Mouse (Mus musculus) spleen, adult 2 months (tissue): ENCODE measurements around the gene Tmem53. TPM values are rescaled to one million over a fixed set of nuclear protein-coding genes. Genes with fewer than 3 reads are reported as not detected.

ENCODE experiments used
- DNase-seq, 2 experiments: peaks; one replicate each; pipeline versions ENCODE4 v3.0.0 to v3.0.0-alpha.2; 2012 to 2021; ENCODE audit warnings: low spot score in 2 of 2, low read depth in 1 of 2
- H3K27ac ChIP-seq: fragments of 200-500 bp; 2 replicates; pipeline ENCODE4 v1.5.1; 2012; ENCODE audit warnings: low read length, inconsistent platforms; ENCODE audit not compliant: insufficient read depth
- H3K27me3 ChIP-seq: fragments of 200-500 bp; 2 replicates; pipeline ENCODE4 v1.6.1; 2012; ENCODE audit warnings: mild to moderate bottlenecking, moderate library complexity, low read length, inconsistent platforms; ENCODE audit not compliant: control insufficient read depth, insufficient read depth
- H3K36me3 ChIP-seq: fragments of 200-500 bp; 2 replicates; pipeline ENCODE4 v1.6.1; 2012; ENCODE audit warnings: mild to moderate bottlenecking, low read length, inconsistent platforms; ENCODE audit not compliant: control insufficient read depth, insufficient read depth
- H3K4me1 ChIP-seq: fragments of 200-500 bp; 2 replicates; pipeline ENCODE4 v1.6.1; 2011; ENCODE audit warnings: inconsistent platforms; ENCODE audit not compliant: control insufficient read depth, insufficient read depth, insufficient read length
- H3K4me3 ChIP-seq: fragments of 200-500 bp; 2 replicates; pipeline ENCODE4 v1.5.1; 2011; ENCODE audit warnings: mild to moderate bottlenecking, inconsistent platforms; ENCODE audit not compliant: insufficient read depth, insufficient read length; ENCODE audit errors: extremely low read depth
- CTCF ChIP-seq: fragments of 200-500 bp; IDR thresholded peaks from 2 replicates; pipeline ENCODE4 v1.5.1; 2011; ENCODE audit warnings: mild to moderate bottlenecking, inconsistent platforms; ENCODE audit not compliant: insufficient read depth, insufficient read length, insufficient replicate concordance; ENCODE audit errors: extremely low read depth
- POLR2A ChIP-seq: fragments of 200-500 bp; IDR thresholded peaks from 2 replicates; pipeline ENCODE4 v1.6.1; 2011; ENCODE audit warnings: low read depth, low read length, inconsistent platforms
- WGBS: fragments of 180-500 bp; shearing (Covaris S2); methylation state at CpG from one replicate; pipeline ENCODE4 v1.1.7; 2018; 5-methylcytosine and 5-hydroxymethylcytosine counted together
- polyA plus RNA-seq: library from polyadenylated mRNA; depleted of rRNA; stranded (reverse); fragments of >200 nt; gene quantifications from 2 replicates; pipeline ENCODE4 v1.2.3, GENCODE M21; 2012

Tmem53 gene
- polyA plus RNA-seq, 1 experiment = 2.4 TPM

GRCm38 (mm10) chr4:117217029-117217428 lies 34.7 kb upstream of the Tmem53 start:
- TF ChIP-seq CTCF (no peak), POLR2A (no peak)

GRCm38 (mm10) chr4:117218517-117219219 lies 33.1 kb upstream of the Tmem53 start:
- H3K27me3 ChIP-seq = no peaks in the 10 kb centered on the region
- H3K27ac ChIP-seq = no peak overlapping the region
- H3K4me3 ChIP-seq = no peak overlapping the region
- 17% methylated on average over 10 of the region's 10 CpGs for WGBS
- no peaks in the 10 kb centered on the region for H3K36me3 ChIP-seq
- DNase-seq = peak; percentile 12 to 35
- peak; percentile 76; the same call in 1 of the 2 replicates for TF ChIP-seq CTCF
- TF ChIP-seq POLR2A = no peak
- H3K4me1 ChIP-seq = peaks cover 2% of the 10 kb centered on the region; the same call in 1 of the 2 replicates

More at GRCm38 (mm10) chr4:117217029-117217428, 34.7 kb upstream of the Tmem53 start:
- Histone ChIP-seq H3K36me3 (no peaks in the 10 kb centered on the region), H3K27me3 (no peaks in the 10 kb centered on the region), H3K4me3 (no peak overlapping the region), H3K27ac (no peak overlapping the region), H3K4me1 (no peaks in the 10 kb centered on the region)
- 85% methylated on average over 5 of the region's 5 CpGs for WGBS
- no peak for DNase-seq

GRCm38 (mm10) chr4:117220741-117221515 lies 30.8 kb upstream of the Tmem53 start:
- H3K4me1 ChIP-seq = peaks cover 2% of the 10 kb centered on the region; the same call in 1 of the 2 replicates
- no peaks in the 10 kb centered on the region for H3K36me3 ChIP-seq
- H3K27ac ChIP-seq = no peak overlapping the region
- no peaks in the 10 kb centered on the region for H3K27me3 ChIP-seq
- WGBS = 59% methylated on average over 9 of the region's 9 CpGs
- no peak for DNase-seq
- TF ChIP-seq CTCF = no peak
- TF ChIP-seq POLR2A = no peak
- no peak overlapping the region for H3K4me3 ChIP-seq

GRCm38 (mm10) chr4:117221836-117222235 lies 29.9 kb upstream of the Tmem53 start:
- no peak for DNase-seq
- H3K4me1 ChIP-seq = peaks cover 2% of the 10 kb centered on the region; the same call in 1 of the 2 replicates
- TF ChIP-seq POLR2A (no peak), CTCF (no peak)

GRCm38 (mm10) chr4:117223001-117223400 lies 28.8 kb upstream of the Tmem53 start:
- Histone ChIP-seq H3K4me1 (peaks cover 2% of the 10 kb centered on the region; the same call in 1 of the 2 replicates), H3K36me3 (no peaks in the 10 kb centered on the region), H3K27ac (no peak overlapping the region), H3K27me3 (no peaks in the 10 kb centered on the region), H3K4me3 (no peak overlapping the region)
- DNase-seq = no peak
- 40% methylated on average over 5 of the region's 5 CpGs for WGBS
- no peak for TF ChIP-seq CTCF

More at GRCm38 (mm10) chr4:117221836-117222235, 29.9 kb upstream of the Tmem53 start:
- Histone ChIP-seq H3K4me3 (no peak overlapping the region), H3K27ac (no peak overlapping the region), H3K36me3 (no peaks in the 10 kb centered on the region), H3K27me3 (no peaks in the 10 kb centered on the region)
- 86% methylated on average over 9 of the region's 9 CpGs for WGBS

GRCm38 (mm10) chr4:117224122-117224521 lies 27.6 kb upstream of the Tmem53 start:
- no peak for TF ChIP-seq CTCF
- TF ChIP-seq POLR2A = no peak
- peaks cover 2% of the 10 kb centered on the region; the same call in 1 of the 2 replicates for H3K4me1 ChIP-seq
- H3K36me3 ChIP-seq = no peaks in the 10 kb centered on the region
- H3K27ac ChIP-seq = no peak overlapping the region
- no peaks in the 10 kb centered on the region for H3K27me3 ChIP-seq
- no peak for DNase-seq
- no peak overlapping the region for H3K4me3 ChIP-seq
- WGBS = 91% methylated on average over 8 of the region's 8 CpGs
